Mouse (Mus musculus): Measurements from ENCODE around the gene Plekhm3. TPM values are rescaled to one million over a fixed set of nuclear protein-coding genes. Genes with fewer than 3 reads are reported as not detected.
A peak's percentile ranks its signal among the peaks of the same experiment; 100 is the strongest.

Gene Plekhm3
- total RNA-seq, 2 experiments from 2014 or later: 40.4 to 41.8 TPM

- intact Hi-C loops (cut with DNase I): no loop called here
Measured at GRCm38 (mm10) chr1:64927437-64928274, 29.0 kb downstream of the Plekhm3 start.

DNA sequence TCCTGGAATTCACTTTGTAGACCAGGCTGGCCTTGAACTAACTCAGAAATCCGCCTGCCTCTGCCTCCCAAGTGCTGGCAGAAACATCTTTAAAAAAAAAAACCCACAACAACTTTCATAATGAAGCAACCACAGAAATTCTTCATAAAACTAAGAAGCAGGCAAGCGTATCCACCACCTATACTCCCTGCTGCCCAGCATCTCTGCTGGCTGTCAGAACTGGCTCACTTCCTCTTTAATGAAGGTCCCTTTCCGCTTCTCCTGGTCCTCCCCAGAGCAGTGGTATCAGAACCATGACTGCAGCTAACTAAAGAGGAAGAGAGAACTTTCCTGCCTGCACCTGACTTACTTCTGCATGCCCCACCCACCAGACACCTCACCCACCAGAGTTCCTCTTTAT, 31.0 kb downstream of the Plekhm3 start:
- no peak for DNase-seq (ENCODE audit: extremely low spot score in 1 of 2, low spot score in 2 of 2)
- Histone ChIP-seq H3K4me3 (no peak overlapping the region), H3K27ac (no peak overlapping the region)
- intact Hi-C loops (cut with DNase I): no loop called here
- no peak for TF ChIP-seq CTCF (IDR thresholded peaks at IDR 0.05)

More at GRCm38 (mm10) chr1:64927437-64928274, 29.0 kb downstream of the Plekhm3 start:
- DNase-seq (ENCODE audit: extremely low spot score in 1 of 2, low spot score in 2 of 2): no peak
- no peak overlapping the region for H3K27ac ChIP-seq
- H3K4me3 ChIP-seq: no peak overlapping the region
- no peak for TF ChIP-seq CTCF (IDR thresholded peaks at IDR 0.05)

- DNase-seq (ENCODE audit: extremely low spot score in 1 of 2, low spot score in 2 of 2): peak in 1 of 2 experiments; percentile 45
- no peak overlapping the region for H3K27ac ChIP-seq
- intact Hi-C loops (cut with DNase I): loop anchor here (5.0 kb wide), 1 partner anchor 58 kb away; no protein-coding TSS in a partner anchor
- no peak for TF ChIP-seq CTCF (IDR thresholded peaks at IDR 0.05)
- H3K4me3 ChIP-seq: no peak overlapping the region
Measured at GRCm38 (mm10) chr1:64924283-64924682, 32.3 kb downstream of the Plekhm3 start.

- H3K27ac ChIP-seq: peak overlapping the region; percentile 48
- intact Hi-C loops (cut with DNase I): loop anchor here (2.0 to 5.0 kb wide), 5 partner anchors 67 to 302 kb away; partner anchors contain the start of genes Fzd5 and Mettl21a
- TF ChIP-seq CTCF (IDR thresholded peaks at IDR 0.05): peak; percentile 83
- DNase-seq (ENCODE audit: extremely low spot score in 1 of 2, low spot score in 2 of 2): peak; percentile 38 to 50
- H3K4me3 ChIP-seq: peak overlapping the region; percentile 2; the same call in 1 of the 2 replicates
Measured at GRCm38 (mm10) chr1:64918810-64919528, 37.7 kb downstream of the Plekhm3 start.

GRCm38 (mm10) chr1:64917966-64918365, 38.7 kb downstream of the Plekhm3 start:
- peak overlapping the region; percentile 48 for H3K27ac ChIP-seq

DNA sequence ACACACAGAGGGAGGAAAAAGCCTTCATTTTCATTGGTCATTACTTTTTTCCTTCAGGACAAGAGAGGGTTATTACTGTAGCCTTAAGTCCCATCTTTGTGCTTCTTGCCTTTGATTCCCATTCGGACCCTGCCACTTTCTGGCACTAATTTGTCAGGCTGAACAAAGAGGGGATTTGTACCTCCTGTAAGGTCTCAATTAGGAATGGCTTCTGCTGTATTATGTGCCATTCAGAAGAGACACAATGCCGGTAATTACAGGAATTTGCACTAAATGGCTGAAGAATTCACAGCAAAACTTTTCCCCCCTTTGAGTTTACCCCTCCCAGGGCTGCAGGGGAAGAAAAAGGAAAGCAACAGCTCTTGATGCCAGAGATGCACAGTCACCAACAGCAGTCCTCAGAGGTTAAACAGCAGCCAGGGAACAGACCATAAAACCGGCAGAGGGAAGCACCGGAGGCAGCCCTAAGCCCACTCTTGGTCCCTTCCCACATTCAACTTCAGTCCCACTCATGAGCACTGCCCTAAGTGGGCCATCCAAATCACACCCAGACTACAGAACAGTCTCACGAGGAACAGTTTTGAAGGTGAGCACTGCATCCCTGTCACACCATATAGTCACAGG, 39.6 kb downstream of the Plekhm3 start:
- Histone ChIP-seq H3K27ac (no peak overlapping the region), H3K4me3 (no peak overlapping the region)
- no peak for DNase-seq (ENCODE audit: extremely low spot score in 1 of 2, low spot score in 2 of 2)
- no peak for TF ChIP-seq CTCF (IDR thresholded peaks at IDR 0.05)
- intact Hi-C loops (cut with DNase I): loop anchor here (5.0 kb wide), 3 partner anchors 65 to 300 kb away; partner anchors contain the start of genes Fzd5 and Mettl21a

More at GRCm38 (mm10) chr1:64917966-64918365, 38.7 kb downstream of the Plekhm3 start:
- no peak overlapping the region for H3K4me3 ChIP-seq
- DNase-seq (ENCODE audit: extremely low spot score in 1 of 2, low spot score in 2 of 2): no peak
- intact Hi-C loops (cut with DNase I): loop anchor here (2.0 to 5.0 kb wide), 5 partner anchors 66 to 301 kb away; partner anchors contain the start of genes Fzd5 and Mettl21a
- TF ChIP-seq CTCF (IDR thresholded peaks at IDR 0.05): no peak

- DNase-seq (ENCODE audit: extremely low spot score in 1 of 2, low spot score in 2 of 2): no peak
- H3K4me3 ChIP-seq: no peak overlapping the region
- TF ChIP-seq CTCF (IDR thresholded peaks at IDR 0.05): no peak
- H3K27ac ChIP-seq: no peak overlapping the region
- intact Hi-C loops (cut with DNase I): no loop called here
Measured at GRCm38 (mm10) chr1:64914356-64914755, 42.3 kb downstream of the Plekhm3 start.

- intact Hi-C loops (cut with DNase I): no loop called here
- TF ChIP-seq CTCF (IDR thresholded peaks at IDR 0.05): no peak
- no peak for DNase-seq (ENCODE audit: extremely low spot score in 1 of 2, low spot score in 2 of 2)
- no peak overlapping the region for H3K4me3 ChIP-seq
- H3K27ac ChIP-seq: no peak overlapping the region
Measured at GRCm38 (mm10) chr1:64907740-64908139, 48.9 kb downstream of the Plekhm3 start.

DNA sequence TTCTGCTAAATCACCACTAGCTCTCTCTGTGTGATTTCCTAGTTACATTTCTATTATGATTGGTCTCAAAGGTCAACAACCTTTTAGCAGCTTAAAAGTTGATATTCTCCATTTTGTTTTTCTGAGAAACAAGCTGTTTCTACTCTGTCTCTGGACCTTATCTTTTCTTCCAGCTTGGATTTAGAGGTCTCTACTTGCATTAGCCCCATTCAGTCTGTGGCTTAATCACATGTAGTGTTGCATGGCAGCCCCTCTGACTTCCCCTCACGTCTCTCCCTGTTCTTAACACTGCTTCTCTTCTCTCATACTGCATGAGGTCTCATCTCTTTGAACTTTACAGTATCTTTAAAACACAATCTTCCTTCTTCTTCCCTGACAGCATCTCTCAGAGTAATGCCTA, 50.4 kb downstream of the Plekhm3 start:
- TF ChIP-seq CTCF (IDR thresholded peaks at IDR 0.05): no peak
- H3K4me3 ChIP-seq: no peak overlapping the region
- intact Hi-C loops (cut with DNase I): no loop called here
- DNase-seq (ENCODE audit: extremely low spot score in 1 of 2, low spot score in 2 of 2): no peak
- no peak overlapping the region for H3K27ac ChIP-seq

DNA sequence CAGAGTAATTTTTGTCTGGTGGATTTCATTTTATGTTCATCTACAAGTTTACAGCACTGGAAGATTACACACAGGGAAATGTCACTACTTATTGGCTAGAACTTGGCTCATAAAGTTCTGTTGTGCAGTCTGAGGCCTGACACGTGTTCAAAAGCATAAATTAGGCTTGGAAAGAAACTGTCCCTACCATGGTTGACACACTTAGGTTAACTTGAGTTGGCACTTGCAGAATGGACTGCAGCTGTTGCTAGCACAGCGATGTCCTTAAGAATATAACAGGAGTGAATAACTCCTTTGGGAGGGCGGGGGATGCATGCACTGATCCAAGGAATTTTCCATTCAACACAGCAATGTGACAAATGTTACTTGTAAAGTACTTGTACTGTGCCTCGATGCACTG, 53.2 kb downstream of the Plekhm3 start:
- Histone ChIP-seq H3K4me3 (no peak overlapping the region), H3K27ac (no peak overlapping the region)
- DNase-seq (ENCODE audit: extremely low spot score in 1 of 2, low spot score in 2 of 2): no peak
- intact Hi-C loops (cut with DNase I): no loop called here
- no peak for TF ChIP-seq CTCF (IDR thresholded peaks at IDR 0.05)

GRCm38 (mm10) chr1:64902804-64903203, 53.8 kb downstream of the Plekhm3 start:
- DNase-seq (ENCODE audit: extremely low spot score in 1 of 2, low spot score in 2 of 2): no peak
- no peak overlapping the region for H3K27ac ChIP-seq
- H3K4me3 ChIP-seq: no peak overlapping the region
- intact Hi-C loops (cut with DNase I): no loop called here
- TF ChIP-seq CTCF (IDR thresholded peaks at IDR 0.05): no peak
